Mouse (Mus musculus) testis, adult 2 months (tissue): ENCODE results near the gene Dact3.

Source experiments
- CTCF ChIP-seq: fragments of 200-500 bp; IDR thresholded peaks from 2 replicates; pipeline ENCODE4 v1.5.1; 2012; ENCODE audit warnings: low read depth, mild to moderate bottlenecking, inconsistent platforms, low read length, moderate library complexity; ENCODE audit not compliant: control insufficient read depth, insufficient read depth, insufficient replicate concordance
- POLR2A ChIP-seq: fragments of 200-500 bp; IDR thresholded peaks from 2 replicates; pipeline ENCODE4 v1.6.1; 2012; ENCODE audit warnings: low read depth, mild to moderate bottlenecking, inconsistent platforms, low read length, moderate library complexity; ENCODE audit not compliant: control insufficient read depth

DNA sequence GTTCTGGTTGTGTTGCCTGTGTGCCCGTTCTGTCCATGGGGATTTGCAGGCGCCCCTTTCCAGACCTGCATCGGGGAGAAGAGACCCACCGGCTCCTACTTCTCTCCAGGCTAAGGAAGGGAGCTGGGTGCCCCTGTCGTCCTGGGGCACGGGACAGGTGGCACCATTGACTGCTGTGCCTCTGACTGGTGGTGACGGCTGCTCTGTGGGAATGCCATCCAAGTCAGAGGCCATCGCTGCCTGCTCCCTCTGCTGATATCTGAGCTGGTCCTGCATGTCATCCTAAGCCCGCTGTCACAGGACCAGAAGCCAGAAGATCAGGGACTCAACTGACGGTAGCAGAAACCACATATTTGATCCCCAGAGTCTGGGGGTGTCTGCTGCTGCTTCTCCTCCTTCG lies 33.7 kb downstream of the Dact3 start:
- no peak for TF ChIP-seq CTCF
- TF ChIP-seq POLR2A, result no peak
